Mouse (Mus musculus) thymus, postnatal 4 days (tissue): ENCODE measurements around the gene Actrt2.

Source experiments
- DNase-seq: peaks from one replicate; pipeline ENCODE4 v3.0.0; 2021

Actrt2 gene

DNA sequence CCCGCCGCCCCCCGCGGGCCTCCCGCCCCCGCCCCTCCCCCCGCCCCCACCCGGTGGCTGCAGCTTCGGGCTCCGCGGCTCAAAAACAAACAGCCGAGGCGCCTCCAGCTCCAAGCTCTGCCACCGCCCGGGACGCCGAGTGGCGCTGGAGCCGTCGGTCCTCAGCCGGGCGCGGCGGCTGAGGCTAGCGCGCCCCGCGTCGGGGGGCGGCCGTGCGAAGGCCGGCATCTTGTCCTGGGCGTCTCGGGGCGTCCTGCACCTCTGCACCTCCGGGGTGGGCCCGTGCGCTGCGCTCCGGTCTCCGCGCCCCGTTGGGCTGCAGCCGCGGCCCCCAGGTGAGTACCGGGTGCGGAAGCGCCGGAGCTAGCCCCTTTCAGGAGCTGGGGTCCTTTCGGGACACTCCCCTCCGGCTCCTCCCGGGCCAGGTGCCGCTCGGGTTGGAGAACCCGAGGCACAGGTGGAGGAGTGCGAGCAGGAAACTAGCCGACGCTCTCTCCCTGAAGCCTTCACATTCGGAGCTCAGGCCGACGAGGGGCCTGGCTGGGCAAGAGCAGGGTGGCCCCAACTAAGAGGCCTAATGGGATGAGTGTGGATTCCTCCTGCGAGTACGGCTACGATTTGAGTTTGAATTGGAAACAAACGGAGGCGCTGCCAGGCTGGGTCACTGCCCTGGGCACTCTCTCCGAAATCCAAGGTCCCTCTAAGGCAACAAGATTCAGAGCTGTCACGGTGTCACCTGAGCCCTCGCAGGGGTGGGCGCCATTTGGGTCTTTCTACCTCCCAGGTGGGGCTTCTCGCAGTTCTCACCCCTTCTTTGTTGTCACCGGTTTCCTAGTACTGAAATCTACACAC lies 30.0 kb downstream of the Actrt2 start:
- DNase-seq: no peak

DNA sequence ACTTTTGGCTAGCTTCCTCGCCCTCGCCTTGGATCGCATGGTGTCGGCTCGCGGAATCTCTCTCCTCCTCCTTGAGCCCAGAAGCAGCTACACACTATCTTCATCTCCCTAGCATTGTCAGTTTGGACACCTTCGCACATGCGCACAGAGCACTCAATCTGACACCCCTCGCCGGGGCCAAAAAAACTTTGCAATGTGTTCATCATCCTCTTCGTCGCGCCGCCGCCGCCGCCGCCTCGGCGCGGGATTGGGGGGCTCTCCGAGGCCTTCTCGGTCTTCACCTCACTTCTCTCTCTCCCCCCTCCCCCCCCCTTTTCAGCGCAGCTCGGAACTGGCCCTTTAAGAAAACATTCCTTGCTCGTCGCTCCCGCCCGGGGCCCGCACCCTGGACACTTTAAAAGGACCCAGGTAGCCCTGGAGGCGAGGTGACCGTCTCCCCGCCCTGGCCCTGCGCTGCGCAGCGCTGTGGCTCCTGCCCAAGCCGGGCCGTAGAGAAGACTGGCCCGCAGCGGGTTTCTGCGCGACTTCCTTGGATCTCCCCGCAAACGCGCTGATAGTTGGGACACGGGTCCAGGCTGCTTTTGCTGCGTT lies 30.9 kb downstream of the Actrt2 start, which contains the start of gene Prdm16:
Gene Prdm16, minus strand, starts transcription at position 153 of the 591 bp plus-strand sequence.
- peak; percentile 15 for DNase-seq

DNA sequence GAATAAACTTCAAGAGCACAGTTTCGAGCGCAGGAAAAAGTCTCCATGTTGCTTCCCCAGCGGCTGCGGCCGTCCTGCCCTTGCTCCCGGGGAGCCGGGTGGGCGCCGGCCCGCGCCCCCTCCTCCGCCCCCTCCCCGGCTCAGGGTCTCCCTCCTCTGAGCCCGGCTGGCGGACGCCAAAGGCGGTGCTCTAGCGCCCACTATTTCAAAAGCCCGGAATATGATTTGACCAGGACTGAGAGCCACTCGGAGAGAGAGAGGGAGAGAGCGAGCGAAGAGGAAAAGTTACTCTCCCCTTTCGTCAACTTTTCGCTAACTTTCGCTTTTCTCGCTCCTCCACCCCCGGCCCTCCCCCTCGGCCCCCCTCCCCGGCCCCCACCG lies 31.6 kb downstream of the Actrt2 start:
- DNase-seq: peak; percentile 15

DNA sequence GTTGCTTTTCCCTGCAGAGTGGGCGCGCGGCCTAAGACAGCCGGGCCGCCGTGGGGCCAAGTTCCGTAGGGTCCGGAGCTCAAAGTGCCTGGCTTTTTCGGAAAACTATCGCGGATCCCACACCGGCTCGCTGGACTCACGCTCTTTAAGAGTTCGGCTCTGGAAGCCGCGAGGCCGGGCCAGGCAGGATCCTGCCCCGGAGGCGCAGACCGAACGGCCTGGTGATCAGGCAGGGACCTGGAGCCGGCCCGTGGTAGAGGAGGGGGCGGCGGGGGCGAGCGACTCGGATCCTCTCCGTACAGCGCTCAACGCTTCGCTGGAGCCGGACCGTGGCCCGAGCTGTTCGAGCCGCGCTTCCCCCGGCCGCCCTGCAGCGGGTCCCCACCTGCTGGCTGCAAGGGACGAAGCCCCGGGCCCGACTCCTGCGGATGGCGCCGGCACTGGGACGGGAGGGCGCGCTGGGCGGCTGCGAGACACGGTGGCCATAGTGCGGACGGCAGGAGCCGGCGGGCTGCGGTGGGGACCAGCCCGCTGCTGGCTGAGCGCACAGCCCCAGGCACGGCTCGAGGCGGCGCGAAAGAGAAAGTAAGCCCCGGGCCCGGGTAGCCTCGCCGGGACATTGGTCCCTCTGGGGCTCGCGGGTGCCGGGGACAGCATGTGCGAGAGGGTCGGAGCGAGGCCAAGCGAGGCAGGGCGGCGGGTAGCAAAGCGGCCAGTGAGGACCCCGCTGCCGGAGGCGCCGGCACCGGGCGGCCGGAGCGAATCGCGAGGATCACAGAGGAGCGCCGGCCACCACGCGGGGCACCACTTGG lies 32.2 kb downstream of the Actrt2 start:
- peak; percentile 28 for DNase-seq

DNA sequence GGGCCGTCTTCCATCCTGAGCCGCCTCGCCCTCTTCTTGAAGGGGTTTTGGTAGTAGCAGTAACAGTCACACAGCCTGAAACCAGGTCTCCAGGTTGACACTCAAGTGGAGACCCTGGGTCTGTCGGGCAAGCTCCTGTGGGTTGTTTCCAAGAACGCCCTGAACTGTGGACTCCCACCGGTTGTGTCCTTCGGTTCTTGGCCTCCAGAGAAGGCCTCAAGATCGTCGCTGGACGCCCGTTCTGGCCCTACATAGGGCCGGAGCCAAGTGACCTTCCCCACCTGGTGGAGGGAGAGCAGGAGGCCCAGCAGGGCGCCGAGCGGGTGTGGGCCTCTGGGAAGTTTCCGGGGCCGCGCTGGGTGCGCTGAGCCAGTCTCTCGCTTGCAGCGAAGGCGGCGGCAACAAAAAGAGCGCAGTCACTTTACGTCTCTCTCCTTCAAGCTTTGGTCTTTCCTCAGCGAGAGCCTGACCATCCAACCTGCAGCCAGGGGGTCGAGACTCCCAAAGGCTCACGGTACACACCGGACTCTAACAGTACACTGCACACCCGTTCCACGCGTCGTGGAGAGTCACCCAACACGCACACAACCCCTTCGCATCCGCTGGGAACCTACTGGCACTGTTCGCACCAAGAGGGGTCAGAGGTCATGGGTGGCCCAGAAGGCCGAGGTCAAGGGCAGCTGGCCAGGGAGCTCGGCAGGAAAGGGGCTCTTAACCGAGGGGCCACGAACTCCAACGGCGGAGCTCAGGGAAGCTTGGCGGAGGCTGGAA lies 33.0 kb downstream of the Actrt2 start:
- no peak for DNase-seq

DNA sequence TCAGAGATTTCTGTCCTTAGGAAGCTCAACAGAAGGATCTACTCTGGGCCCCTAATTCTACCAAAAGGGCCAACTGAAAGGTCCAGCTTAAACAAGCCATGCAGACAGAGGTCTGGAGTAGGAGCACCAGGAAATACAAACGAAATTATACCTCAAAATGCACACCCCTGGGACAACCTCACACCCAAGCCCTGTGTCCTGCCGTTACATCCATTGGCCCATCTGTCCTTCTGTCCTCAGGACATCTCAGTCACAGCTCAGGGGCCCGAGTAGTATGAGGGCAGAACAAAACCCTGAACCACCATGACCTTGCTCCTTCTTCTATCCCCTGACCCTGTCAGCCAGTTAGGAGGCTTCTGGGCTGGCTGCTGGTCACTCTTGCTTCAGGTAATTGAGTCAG lies 33.7 kb downstream of the Actrt2 start:
- no peak for DNase-seq

DNA sequence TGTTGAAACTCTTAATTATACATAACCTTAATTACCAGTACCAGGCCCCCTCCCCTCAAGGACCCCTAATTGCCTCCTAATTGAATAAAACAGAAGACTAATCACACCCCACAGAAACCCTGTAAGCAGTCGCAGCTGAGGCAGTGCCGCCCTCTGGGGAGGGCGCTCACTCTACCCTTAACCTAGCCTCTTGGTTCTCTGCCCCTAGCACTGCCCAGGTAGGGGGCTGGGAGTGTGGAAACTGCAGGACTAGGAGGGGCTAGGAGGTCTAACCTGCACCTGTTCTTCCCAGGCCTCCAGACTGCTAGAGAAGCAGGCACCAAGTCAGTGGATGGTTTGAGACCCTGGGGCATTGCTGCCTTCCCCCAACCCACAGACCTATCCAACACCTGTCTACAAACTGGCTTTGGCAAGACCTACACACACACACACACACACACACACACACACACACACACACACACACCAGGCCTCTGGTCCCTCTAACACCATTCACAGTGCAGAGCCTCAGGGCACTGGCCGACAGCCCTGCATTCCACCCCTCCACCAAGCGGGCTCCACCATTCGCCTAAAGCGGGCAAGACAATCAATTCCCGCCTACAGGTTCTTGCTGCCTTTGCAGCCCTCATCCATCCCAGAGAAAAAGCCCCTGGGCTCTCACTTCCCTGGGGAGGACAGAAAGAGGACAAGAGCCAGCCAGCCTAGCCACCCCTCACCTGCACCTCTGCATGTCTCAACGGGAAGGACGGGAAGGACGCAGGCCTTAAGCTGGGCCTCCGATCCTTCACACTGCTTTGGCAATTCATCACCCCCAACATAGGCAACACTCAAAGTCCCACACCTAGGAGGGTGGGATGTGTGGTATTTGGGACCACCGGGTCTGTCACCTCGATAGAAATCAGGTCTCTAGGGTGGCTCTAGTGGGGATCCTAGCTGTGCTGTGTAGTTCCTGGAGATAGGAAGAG lies 34.6 kb downstream of the Actrt2 start:
- no peak for DNase-seq

DNA sequence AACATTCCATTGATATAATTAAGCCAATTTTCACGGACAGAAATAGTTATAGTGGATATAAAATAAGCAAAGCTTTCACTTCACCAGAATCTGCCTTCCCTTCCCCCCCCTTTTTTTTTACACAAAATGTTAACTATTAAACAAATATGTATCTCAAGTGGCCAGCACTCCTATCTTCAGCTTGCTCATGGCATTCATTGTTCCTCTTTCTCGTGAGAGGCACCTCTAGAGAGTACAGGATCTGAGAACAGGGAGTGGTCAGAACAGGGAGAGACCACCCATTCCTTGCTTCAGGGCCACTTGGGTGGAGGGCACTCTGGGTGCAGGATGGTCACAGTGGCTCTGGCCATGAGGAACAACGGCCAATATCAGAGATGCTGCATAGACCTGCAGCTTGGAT lies 36.9 kb downstream of the Actrt2 start:
- no peak for DNase-seq

DNA sequence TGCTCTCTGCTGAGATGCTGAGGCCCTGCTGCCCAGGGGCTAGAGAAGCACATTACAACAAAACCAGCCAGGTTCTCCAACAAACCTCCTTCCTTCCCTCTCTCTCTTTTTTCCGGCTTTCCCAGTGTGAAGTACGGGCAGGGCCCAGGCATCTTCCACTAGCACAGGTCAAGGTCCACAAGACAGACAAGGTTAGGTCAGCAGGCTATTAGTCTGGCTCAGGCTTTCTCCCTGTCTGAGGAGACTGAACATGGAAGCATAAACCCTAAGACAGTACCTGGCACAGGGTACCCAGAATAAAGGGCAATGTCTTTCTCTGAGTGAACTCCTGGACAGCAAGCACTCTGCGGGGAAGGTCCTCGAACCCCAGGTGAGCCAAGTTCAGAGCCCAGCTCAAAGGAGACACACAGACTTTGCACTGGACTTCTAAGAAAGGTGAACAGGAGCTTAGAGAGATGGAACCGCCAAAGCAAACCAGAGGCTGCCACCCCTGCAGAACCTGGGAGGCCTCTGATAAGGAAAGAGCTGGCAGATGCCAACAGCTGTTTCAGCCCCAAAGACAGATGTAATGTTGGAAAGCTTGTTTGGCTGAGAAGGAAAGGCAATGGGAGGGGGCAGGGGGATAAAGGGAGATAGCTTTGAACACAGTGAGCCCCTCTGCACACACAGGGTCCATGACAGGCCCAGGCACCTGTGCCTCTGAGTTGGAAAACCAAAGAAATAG lies 40.1 kb downstream of the Actrt2 start:
- no peak for DNase-seq

DNA sequence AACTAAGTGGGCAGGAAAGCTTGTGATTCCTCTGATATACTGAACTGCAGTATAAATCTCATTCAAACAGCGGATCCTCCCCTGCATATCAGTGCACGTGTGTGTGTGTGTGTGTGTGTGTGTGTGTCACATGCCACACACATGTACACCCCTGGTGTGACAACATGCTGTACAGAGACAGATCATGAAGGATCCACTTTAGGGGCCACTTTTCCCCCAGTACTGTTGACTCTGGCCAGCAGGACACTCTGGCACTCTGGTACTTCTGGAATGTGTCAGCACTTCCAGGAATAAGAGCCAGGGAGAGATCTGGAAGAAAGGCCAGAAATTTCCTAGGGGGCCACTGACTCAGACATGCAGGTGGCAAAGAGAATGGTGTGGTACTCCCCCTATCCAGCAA lies 41.4 kb downstream of the Actrt2 start:
- no peak for DNase-seq

DNA sequence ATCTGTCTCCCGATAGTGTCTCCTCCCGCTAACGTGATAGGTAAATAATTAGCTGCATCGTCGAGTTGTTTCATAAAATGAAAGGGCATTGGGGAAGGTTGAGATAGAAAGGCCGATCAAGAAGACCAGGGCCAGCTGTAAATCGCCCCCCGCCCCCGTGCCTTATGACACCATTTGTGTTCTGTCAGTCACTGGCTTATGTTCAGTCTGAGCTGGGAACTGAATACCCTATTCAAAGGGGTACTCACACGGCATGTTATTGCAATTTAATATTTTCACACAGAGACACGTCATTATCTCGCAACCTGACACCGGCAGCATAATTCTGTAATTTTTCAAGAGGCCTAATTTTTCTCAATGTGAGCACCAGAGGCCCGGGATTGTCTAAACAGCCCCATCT lies 42.0 kb downstream of the Actrt2 start:
- DNase-seq: no peak

DNA sequence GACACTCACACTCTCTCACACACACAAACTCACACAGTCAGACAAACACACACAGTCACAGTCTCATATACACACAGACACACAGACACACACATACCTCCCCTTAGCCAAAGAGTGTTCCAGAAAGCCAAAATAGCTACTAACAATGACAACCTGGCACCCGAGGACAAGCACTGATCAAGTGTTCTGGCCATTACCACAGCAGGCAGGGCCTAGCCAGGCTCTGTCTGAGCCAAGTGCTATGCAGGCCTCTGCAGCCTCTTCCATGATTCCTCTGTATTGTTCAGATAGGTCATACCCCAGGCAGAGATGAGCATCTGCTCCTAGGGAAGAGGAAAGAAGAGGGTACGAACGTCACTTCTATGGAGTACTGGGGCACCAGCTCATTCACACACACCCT lies 44.4 kb downstream of the Actrt2 start:
- no peak for DNase-seq

DNA sequence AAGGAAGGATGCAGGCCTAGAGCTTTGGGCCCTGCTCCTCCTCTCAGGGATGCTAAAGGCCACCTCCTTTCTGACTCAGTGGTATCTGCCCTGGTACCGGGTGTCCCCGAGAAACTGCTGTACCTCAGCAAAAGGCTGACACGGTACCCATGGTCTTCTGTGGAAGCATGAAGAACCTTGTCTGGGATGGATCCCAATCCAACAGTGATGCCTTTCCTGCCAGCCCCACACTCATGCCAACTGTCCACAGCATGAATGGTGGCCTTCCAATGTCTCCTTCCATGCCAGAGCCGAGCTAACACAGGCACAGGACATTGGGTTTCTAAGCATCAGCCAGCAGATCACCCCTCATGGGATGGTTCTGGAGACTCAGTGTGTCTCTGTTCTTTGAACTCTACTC lies 45.1 kb downstream of the Actrt2 start:
- no peak for DNase-seq
